Comparison of ENCODE assay signal across 13 mouse cellular contexts in the genomic region with DNA sequence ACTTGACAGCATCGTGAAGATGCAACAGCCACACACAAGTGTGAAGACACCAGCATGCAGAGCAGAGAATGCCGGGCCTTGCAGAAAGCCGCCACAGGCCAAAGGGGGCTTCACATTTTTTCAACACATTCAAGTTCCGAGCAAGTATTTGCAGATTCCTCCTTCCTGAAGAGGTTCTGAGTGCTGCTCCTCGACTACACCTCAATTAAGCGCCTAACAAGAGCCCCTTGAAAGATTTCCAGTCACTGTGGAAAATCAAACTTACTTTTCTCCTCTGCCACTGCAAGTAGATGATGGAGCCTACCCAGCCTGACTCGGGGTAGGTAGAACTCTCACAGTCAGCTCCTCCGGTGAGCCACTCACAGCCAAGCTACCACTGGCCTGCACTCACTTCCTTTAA.
"Had no signal": no experiment of that assay in that cellular context is flagged by ENCODE, and none has a peak within 500 bp of the region (broad histone marks: within the 10 kb centered on the region; RNA-seq: fewer than 3 reads in every experiment).

No protein-coding gene starts in this region.

- H3K4me3 ChIP-seq: left cerebral cortex, adult 2 months; limb, embryonic 10.5 days; liver, embryonic 12.5 days; midbrain, embryonic 10.5 days; neural tube, embryonic 12.5 days had no signal

- ATAC-seq: hindbrain, postnatal 0 days; liver, embryonic 12.5 days had no signal

- H3K27ac ChIP-seq: hindbrain, postnatal 0 days; kidney, postnatal 0 days; left cerebral cortex, adult 2 months; limb, embryonic 10.5 days; liver, embryonic 12.5 days; midbrain, embryonic 10.5 days; neural tube, embryonic 12.5 days had no signal

- H3K9me3 ChIP-seq: limb, embryonic 10.5 days; liver, embryonic 12.5 days; midbrain, embryonic 10.5 days; neural tube, embryonic 12.5 days had no signal

- DNase-seq: kidney, adult 11 months; kidney, adult 9 months; midbrain, embryonic 14.5 days; spleen, adult 18-20 months; thymus, adult 2 months; thymus, postnatal 25 days had no signal

- H3K9ac ChIP-seq: liver, embryonic 12.5 days; neural tube, embryonic 12.5 days had no signal

- H3K4me2 ChIP-seq: liver, embryonic 12.5 days; neural tube, embryonic 12.5 days had no signal

- H3K4me1 ChIP-seq: liver, embryonic 12.5 days had no signal

- H3K27me3 ChIP-seq: liver, embryonic 12.5 days; neural tube, embryonic 12.5 days had no signal
